Mouse (Mus musculus): Measurements from ENCODE around the gene Htr6. TPM values are rescaled to one million over a fixed set of nuclear protein-coding genes. Genes with fewer than 3 reads are reported as not detected.

The Htr6 gene
- polyA plus RNA-seq, 1 experiment: 0.07 TPM

- no peak for DNase-seq (ENCODE audit: low spot score)
These were observed 26.9 kb downstream of the Htr6 start for GRCm38 (mm10) chr4:139048518-139048917.

GRCm38 (mm10) chr4:139046354-139046753 is 29.0 kb downstream of the Htr6 start:
- no peak for DNase-seq (ENCODE audit: low spot score)

GRCm38 (mm10) chr4:139044566-139044965 is 30.8 kb downstream of the Htr6 start:
- no peak for DNase-seq (ENCODE audit: low spot score)

GRCm38 (mm10) chr4:139043600-139043999 is 31.8 kb downstream of the Htr6 start:
- DNase-seq (ENCODE audit: low spot score): no peak

- no peak for DNase-seq (ENCODE audit: low spot score)
These were observed 32.8 kb downstream of the Htr6 start for GRCm38 (mm10) chr4:139042611-139043010.

GRCm38 (mm10) chr4:139040084-139040839 is 35.1 kb downstream of the Htr6 start:
- no peak for DNase-seq (ENCODE audit: low spot score)

GRCm38 (mm10) chr4:139037795-139038607 is 37.4 kb downstream of the Htr6 start:
- no peak for DNase-seq (ENCODE audit: low spot score)

GRCm38 (mm10) chr4:139035799-139036198 is 39.6 kb downstream of the Htr6 start:
- DNase-seq (ENCODE audit: low spot score): no peak

- DNase-seq (ENCODE audit: low spot score): no peak
These were observed 40.4 kb downstream of the Htr6 start for GRCm38 (mm10) chr4:139034942-139035341.

- no peak for DNase-seq (ENCODE audit: low spot score)
These were observed 40.8 kb downstream of the Htr6 start for GRCm38 (mm10) chr4:139034540-139034939.

- no peak for DNase-seq (ENCODE audit: low spot score)
These were observed 41.4 kb downstream of the Htr6 start for GRCm38 (mm10) chr4:139034010-139034367.

GRCm38 (mm10) chr4:139033263-139034009 is 41.9 kb downstream of the Htr6 start:
- no peak for DNase-seq (ENCODE audit: low spot score)

GRCm38 (mm10) chr4:139032521-139032920 is 42.8 kb downstream of the Htr6 start:
- DNase-seq (ENCODE audit: low spot score): no peak

GRCm38 (mm10) chr4:139030675-139031074 is 44.7 kb downstream of the Htr6 start:
- no peak for DNase-seq (ENCODE audit: low spot score)

- no peak for DNase-seq (ENCODE audit: low spot score)
These were observed 51.0 kb downstream of the Htr6 start for GRCm38 (mm10) chr4:139024379-139024778.

- DNase-seq (ENCODE audit: low spot score): no peak
These were observed 55.0 kb downstream of the Htr6 start for GRCm38 (mm10) chr4:139020385-139020784.

- no peak for DNase-seq (ENCODE audit: low spot score)
These were observed 56.0 kb downstream of the Htr6 start for GRCm38 (mm10) chr4:139019413-139019812.

- no peak for DNase-seq (ENCODE audit: low spot score)
These were observed 56.4 kb downstream of the Htr6 start for GRCm38 (mm10) chr4:139018976-139019375.

GRCm38 (mm10) chr4:139018388-139018787 is 57.0 kb downstream of the Htr6 start:
- no peak for DNase-seq (ENCODE audit: low spot score)

GRCm38 (mm10) chr4:139014793-139015192 is 60.6 kb downstream of the Htr6 start:
- DNase-seq (ENCODE audit: low spot score): no peak

GRCm38 (mm10) chr4:139013281-139013680 is 62.1 kb downstream of the Htr6 start:
- no peak for DNase-seq (ENCODE audit: low spot score)

- DNase-seq (ENCODE audit: low spot score): no peak
These were observed 64.1 kb downstream of the Htr6 start for GRCm38 (mm10) chr4:139011201-139011702.
